Mouse (Mus musculus): ENCODE results near the gene Tmem210.
"Not testable (repeated sequence)": the region's sequence is repeated elsewhere in the genome, so short reads cannot be mapped to it uniquely, and the experiment has no call there.

DNA sequence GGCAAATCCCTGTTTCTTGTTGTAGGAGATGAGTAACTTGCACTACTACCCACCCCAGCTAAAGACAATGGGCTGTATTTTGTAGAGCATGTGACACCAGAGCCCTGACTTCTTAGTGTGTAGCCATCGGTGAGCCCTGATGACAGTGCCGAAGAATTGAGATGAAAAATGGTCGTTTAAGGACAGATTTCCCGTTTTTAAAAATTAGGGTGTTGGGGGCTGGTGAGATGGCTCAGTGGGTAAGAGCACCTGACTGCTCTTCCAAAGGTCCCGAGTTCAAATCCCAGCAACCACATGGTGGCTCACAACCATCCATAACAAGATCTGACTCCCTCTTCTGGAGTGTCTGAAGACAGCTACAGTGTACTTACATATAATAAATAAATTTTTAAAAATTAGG, 30.7 kb upstream of the Tmem210 start:
- TF ChIP-seq ZC3H11A (IDR thresholded peaks at IDR 0.05; ENCODE audit: borderline replicate concordance, low read depth, low read length); ZNF384 (IDR thresholded peaks at IDR 0.05; ENCODE audit: low read depth, low read length); HCFC1 (IDR thresholded peaks at IDR 0.05; ENCODE audit: borderline replicate concordance, insufficient read depth, low read length); MAFK (IDR thresholded peaks at IDR 0.05; ENCODE audit: insufficient read depth, low read depth, low read length): not testable (repeated sequence)
